In genomic region chr11:86503121-86503520, GRCm38 (mm10) we compare ENCODE assay signal across 15 mouse cellular contexts.
"Had no signal": no experiment of that assay in that cellular context is flagged by ENCODE, and none has a peak within 500 bp of the region (broad histone marks: within the 10 kb centered on the region; RNA-seq: fewer than 3 reads in every experiment).

No protein-coding gene starts in this region.

- H3K4me1 ChIP-seq: lung, embryonic 15.5 days; midbrain, embryonic 13.5 days; midbrain, embryonic 15.5 days; neural tube, embryonic 12.5 days; stomach, embryonic 15.5 days had no signal

- H3K27ac ChIP-seq: lung, embryonic 15.5 days; macrophage; midbrain, embryonic 13.5 days; midbrain, embryonic 15.5 days; neural tube, embryonic 12.5 days; stomach, embryonic 15.5 days; stomach, postnatal 0 days had no signal

- DNase-seq: lung, adult 2 months; lung, postnatal 14 days; lung, postnatal 36 days; right cerebral cortex, postnatal 14 days; thymus, adult 2 months; thymus, postnatal 25 days; thymus, postnatal 4 days had no signal

- H3K4me3 ChIP-seq: lung, embryonic 15.5 days; megakaryocyte, embryonic 14.5 days; midbrain, embryonic 13.5 days; midbrain, embryonic 15.5 days; neural tube, embryonic 12.5 days; stomach, embryonic 15.5 days had no signal
